Mouse (Mus musculus) limb, embryonic 11.5 days (tissue): ENCODE results near the gene Zfp266. TPM values are rescaled to one million over a fixed set of nuclear protein-coding genes. Genes with fewer than 3 reads are reported as not detected.

Source experiments
- ATAC-seq: fragments of 200-750 bp; cut with Nextera tagmentation; 2 replicates; pipeline ENCODE4 v1.8.0; 2017; ENCODE audit warnings: low read depth; ENCODE audit not compliant: insufficient number of reproducible peaks, low FRiP score, low TSS enrichment
- DNase-seq: peaks from one replicate; pipeline ENCODE4 v3.0.0-alpha.2; 2015; ENCODE audit warnings: low spot score
- H3K27ac ChIP-seq: fragments of 300-500 bp; sonication (generic); replicated peaks from 2 replicates; pipeline ENCODE4 v1.5.1; 2014; ENCODE audit warnings: low read depth, mild to moderate bottlenecking, low read length
- H3K27me3 ChIP-seq: fragments of 300-500 bp; sonication (generic); 2 replicates; pipeline ENCODE4 v1.6.1; 2014; ENCODE audit warnings: mild to moderate bottlenecking, low read length, mixed read lengths; ENCODE audit not compliant: control insufficient read depth, insufficient read depth
- H3K36me3 ChIP-seq: fragments of 300-500 bp; sonication (generic); 2 replicates; pipeline ENCODE4 v1.6.1; 2014; ENCODE audit warnings: mild to moderate bottlenecking, low read length, moderate library complexity, mixed read lengths; ENCODE audit not compliant: control insufficient read depth, insufficient read depth
- H3K4me1 ChIP-seq: fragments of 300-500 bp; sonication (generic); 2 replicates; pipeline ENCODE4 v1.6.1; 2014; ENCODE audit warnings: low read length, mixed read lengths; ENCODE audit not compliant: control insufficient read depth, insufficient read depth
- H3K4me2 ChIP-seq: fragments of 300-500 bp; sonication (generic); 2 replicates; pipeline ENCODE4 v1.6.1; 2014; ENCODE audit warnings: low read depth, mild to moderate bottlenecking, moderate library complexity; ENCODE audit not compliant: severe bottlenecking
- H3K4me3 ChIP-seq: fragments of 300-500 bp; sonication (generic); 2 replicates; pipeline ENCODE4 v1.5.1; 2014; ENCODE audit warnings: low read depth, low read length
- H3K9ac ChIP-seq: fragments of 300-500 bp; sonication (generic); 2 replicates; pipeline ENCODE4 v1.6.1; 2014; ENCODE audit warnings: mild to moderate bottlenecking, low read length
- H3K9me3 ChIP-seq: fragments of 300-500 bp; sonication (generic); 2 replicates; pipeline ENCODE4 v1.6.1; 2016; ENCODE audit warnings: low read length; ENCODE audit not compliant: control insufficient read depth
- WGBS: fragments of 180-500 bp; shearing (Covaris S2); extraction: QIAGEN DNeasy Blood & Tissue Kit; methylation state at CpG from one replicate; pipeline ENCODE4 v1.1.7; 2014; 5-methylcytosine and 5-hydroxymethylcytosine counted together
- polyA plus RNA-seq: library from polyadenylated mRNA; unstranded; fragments of >200 nt; fragmentation: Nextera tagmentation; extraction: Ambion mirVana; gene quantifications from 2 replicates; pipeline ENCODE4 v1.2.1, GENCODE M21; 2014

The Zfp266 gene
- polyA plus RNA-seq, 1 experiment from 2014 or later, result 147 TPM

- Histone ChIP-seq H3K9ac (no peak overlapping the region), H3K4me3 (no peak overlapping the region), H3K27me3 (no peaks in the 10 kb centered on the region), H3K27ac (no peak overlapping the region), H3K36me3 (peaks cover 14% of the 10 kb centered on the region), H3K9me3 (no peaks in the 10 kb centered on the region), H3K4me2 (no peak overlapping the region), H3K4me1 (no peaks in the 10 kb centered on the region)
- ATAC-seq (no peak), DNase-seq (no peak)
- 89% methylated on average over 4 of the region's 4 CpGs for WGBS
Measured at GRCm38 (mm10) chr9:20511645-20512044, 9.6 kb downstream of the Zfp266 start.

GRCm38 (mm10) chr9:20510346-20510745, 10.9 kb downstream of the Zfp266 start:
- H3K9me3 ChIP-seq, result no peaks in the 10 kb centered on the region
- H3K36me3 ChIP-seq, result peaks cover 18% of the 10 kb centered on the region
- H3K27ac ChIP-seq, result no peak overlapping the region
- ATAC-seq (no peak), DNase-seq (no peak)
- no peak overlapping the region for H3K4me2 ChIP-seq
- H3K9ac ChIP-seq, result no peak overlapping the region
- 67% methylated on average over 1 of the region's 1 CpGs for WGBS
- no peaks in the 10 kb centered on the region for H3K27me3 ChIP-seq
- H3K4me3 ChIP-seq, result no peak overlapping the region
- no peaks in the 10 kb centered on the region for H3K4me1 ChIP-seq

- Histone ChIP-seq H3K4me3 (no peak overlapping the region), H3K27ac (no peak overlapping the region), H3K4me2 (no peak overlapping the region), H3K27me3 (no peaks in the 10 kb centered on the region), H3K36me3 (peaks cover 18% of the 10 kb centered on the region), H3K9ac (no peak overlapping the region), H3K4me1 (no peaks in the 10 kb centered on the region), H3K9me3 (no peaks in the 10 kb centered on the region)
- DNase-seq (no peak), ATAC-seq (no peak)
- 81% methylated on average over 3 of the region's 3 CpGs for WGBS
Measured at GRCm38 (mm10) chr9:20509676-20510075, 11.5 kb downstream of the Zfp266 start.

- no peaks in the 10 kb centered on the region for H3K4me1 ChIP-seq
- H3K27ac ChIP-seq, result no peak overlapping the region
- no peak overlapping the region for H3K4me2 ChIP-seq
- no peak overlapping the region for H3K4me3 ChIP-seq
- ATAC-seq (no peak), DNase-seq (no peak)
- no peaks in the 10 kb centered on the region for H3K9me3 ChIP-seq
- 90% methylated on average over 5 of the region's 5 CpGs for WGBS
- no peak overlapping the region for H3K9ac ChIP-seq
- peaks cover 27% of the 10 kb centered on the region for H3K36me3 ChIP-seq
- H3K27me3 ChIP-seq, result no peaks in the 10 kb centered on the region
Measured at GRCm38 (mm10) chr9:20504801-20505200, 16.4 kb downstream of the Zfp266 start.

- Histone ChIP-seq H3K27ac (peak overlapping the region; percentile 88; the same call in 1 of the 2 replicates), H3K36me3 (no peaks in the 10 kb centered on the region; the same call in 1 of the 2 replicates), H3K4me3 (peak overlapping the region; percentile 91), H3K9me3 (no peaks in the 10 kb centered on the region), H3K27me3 (no peaks in the 10 kb centered on the region), H3K9ac (no peak overlapping the region), H3K4me2 (peak overlapping the region; percentile 53), H3K4me1 (peaks cover 6% of the 10 kb centered on the region; the same call in 1 of the 2 replicates)
- DNase-seq (no peak), ATAC-seq (no peak)
- 9% methylated on average over 9 of the region's 9 CpGs for WGBS
Measured at GRCm38 (mm10) chr9:20493281-20493680, 27.9 kb downstream of the Zfp266 start.

- WGBS, result 1% methylated on average over 40 of the region's 40 CpGs
- Histone ChIP-seq H3K4me3 (peak within 1 kb of the TSS; percentile 91), H3K4me2 (peak within 1 kb of the TSS; percentile 53), H3K27me3 (no peaks in the 10 kb centered on the region), H3K9me3 (no peaks in the 10 kb centered on the region), H3K27ac (peak within 1 kb of the TSS; percentile 88), H3K9ac (peak within 1 kb of the TSS; percentile 91), H3K4me1 (peaks cover 6% of the 10 kb centered on the region; the same call in 1 of the 2 replicates), H3K36me3 (no peaks in the 10 kb centered on the region)
- DNase-seq (peak; percentile 93), ATAC-seq (peak; percentile 94)
Measured at GRCm38 (mm10) chr9:20492527-20493233, 28.5 kb downstream of the Zfp266 start, which contains the start of gene Zfp426. Gene Zfp426 (minus strand): TSS chr9:20492746.

- Histone ChIP-seq H3K27ac (peak overlapping the region; percentile 88), H3K27me3 (no peaks in the 10 kb centered on the region), H3K9ac (peak overlapping the region; percentile 91), H3K36me3 (no peaks in the 10 kb centered on the region), H3K4me1 (peaks cover 6% of the 10 kb centered on the region; the same call in 1 of the 2 replicates), H3K4me3 (peak overlapping the region; percentile 91), H3K9me3 (no peaks in the 10 kb centered on the region), H3K4me2 (peak overlapping the region; percentile 53)
- no peak for DNase-seq
- no peak for ATAC-seq
- 14% methylated on average over 20 of the region's 20 CpGs for WGBS
Measured at GRCm38 (mm10) chr9:20491858-20492526, 29.2 kb downstream of the Zfp266 start.

- Histone ChIP-seq H3K36me3 (no peaks in the 10 kb centered on the region; the same call in 1 of the 2 replicates), H3K9ac (no peak overlapping the region), H3K27me3 (no peaks in the 10 kb centered on the region), H3K9me3 (no peaks in the 10 kb centered on the region), H3K27ac (no peak overlapping the region), H3K4me3 (no peak overlapping the region), H3K4me2 (no peak overlapping the region), H3K4me1 (peaks cover 6% of the 10 kb centered on the region; the same call in 1 of the 2 replicates)
- ATAC-seq, result no peak
- WGBS, result 89% methylated on average over 5 of the region's 5 CpGs
- no peak for DNase-seq
Measured at GRCm38 (mm10) chr9:20489536-20489935, 31.7 kb downstream of the Zfp266 start.
